Mouse (Mus musculus): ENCODE results near the gene Spint1.

The Spint1 gene

GRCm38 (mm10) chr2:119245246-119245645, 8.1 kb downstream of the Spint1 start:
- DNase-seq = no peak

GRCm38 (mm10) chr2:119247904-119248303, 10.7 kb downstream of the Spint1 start:
- DNase-seq = no peak

GRCm38 (mm10) chr2:119249592-119250061, 12.5 kb downstream of the Spint1 start:
- no peak for DNase-seq

GRCm38 (mm10) chr2:119250377-119250776, 13.2 kb downstream of the Spint1 start:
- no peak for DNase-seq

GRCm38 (mm10) chr2:119250826-119251478, 13.8 kb downstream of the Spint1 start:
- DNase-seq = peak; percentile 59

- no peak for DNase-seq
Measured at GRCm38 (mm10) chr2:119254976-119255375, 17.8 kb downstream of the Spint1 start.

GRCm38 (mm10) chr2:119260518-119260917, 23.4 kb downstream of the Spint1 start:
- DNase-seq = no peak

- DNase-seq = no peak
Measured at GRCm38 (mm10) chr2:119261326-119261725, 24.2 kb downstream of the Spint1 start.

- no peak for DNase-seq
Measured at GRCm38 (mm10) chr2:119262978-119263377, 25.8 kb downstream of the Spint1 start.

- DNase-seq = no peak
Measured at GRCm38 (mm10) chr2:119263813-119264212, 26.7 kb downstream of the Spint1 start.

GRCm38 (mm10) chr2:119270286-119270642, 33.1 kb downstream of the Spint1 start:
- DNase-seq = no peak

- peak; percentile 57 for DNase-seq
Measured at GRCm38 (mm10) chr2:119270643-119271331, 33.6 kb downstream of the Spint1 start, which contains the start of gene Rhov. TSS of gene Rhov (minus strand) at chr2:119271272.

- DNase-seq = no peak
Measured at GRCm38 (mm10) chr2:119274126-119274525, 37.0 kb downstream of the Spint1 start.

GRCm38 (mm10) chr2:119276926-119277325, 39.8 kb downstream of the Spint1 start:
- DNase-seq = no peak

- no peak for DNase-seq
Measured at GRCm38 (mm10) chr2:119277810-119278209, 40.6 kb downstream of the Spint1 start.

- DNase-seq = no peak
Measured at GRCm38 (mm10) chr2:119281899-119282565, 44.9 kb downstream of the Spint1 start.

GRCm38 (mm10) chr2:119287372-119287771, 50.2 kb downstream of the Spint1 start:
- no peak for DNase-seq

- peak; percentile 97 for DNase-seq
Measured at GRCm38 (mm10) chr2:119288270-119288882, 51.2 kb downstream of the Spint1 start, which contains the start of gene Vps18. TSS of gene Vps18 (plus strand) at chr2:119288740.

- peak; percentile 55 for DNase-seq
Measured at GRCm38 (mm10) chr2:119289014-119289416, 51.9 kb downstream of the Spint1 start.

GRCm38 (mm10) chr2:119292281-119292680, 55.1 kb downstream of the Spint1 start:
- DNase-seq = no peak

- DNase-seq = no peak
Measured at GRCm38 (mm10) chr2:119292852-119293251, 55.7 kb downstream of the Spint1 start.

GRCm38 (mm10) chr2:119293311-119293710, 56.1 kb downstream of the Spint1 start:
- no peak for DNase-seq

GRCm38 (mm10) chr2:119293776-119294390, 56.7 kb downstream of the Spint1 start:
- no peak for DNase-seq
